In genomic region chr2:17917238-17917946, GRCm38 (mm10) we compare ENCODE assay signal across 19 mouse cellular contexts.
A peak's percentile ranks its signal among the peaks of the same experiment; 100 is the strongest.
DNase-seq lines count a peak whose midpoint lies in the region; ATAC-seq and TF ChIP-seq lines count a peak whose summit lies in the region.
"Had no signal": no experiment of that assay in that cellular context is flagged by ENCODE, and none has a peak within 500 bp of the region (broad histone marks: within the 10 kb centered on the region; RNA-seq: fewer than 3 reads in every experiment).

No protein-coding gene starts in this region.

- no peak for TF ChIP-seq CTCF in intestine, postnatal 0 days (IDR thresholded peaks at IDR 0.05; ENCODE audit: low read depth)

- WGBS in heart, embryonic 11.5 days (ENCODE audit: insufficient replicate concordance), result 21% methylated on average over 8 of the region's 8 CpGs
- WGBS in intestine, embryonic 14.5 days, result 29% methylated on average over 8 of the region's 8 CpGs
- 41% methylated on average over 8 of the region's 8 CpGs for WGBS in intestine, postnatal 0 days

- DNase-seq in heart, postnatal 4 days, result no peak
- DNase-seq in intestine, embryonic 14.5 days (ENCODE audit: low spot score), result peak; percentile 20
- DNase-seq in retina, postnatal 1 day, result peak; percentile 13
- no peak for DNase-seq in retina, embryonic 14.5 days (ENCODE audit: low spot score)
- no peak for DNase-seq in adrenal gland, adult 18-20 months (ENCODE audit: low spot score in 2 of 2)
- DNase-seq: B cell, adult 2 months; cerebellum, adult 9-11 months; forebrain, postnatal 0 days; gastrocnemius, adult 2 months; kidney, adult 9 months; liver; lung, adult 18-20 months; lung, postnatal 36 days; right cerebral cortex, postnatal 14 days; thymus, adult 2 months had no signal

- H3K27ac ChIP-seq in heart, embryonic 11.5 days (ENCODE audit: low read depth, low read length), result no peak overlapping the region
- no peak overlapping the region for H3K27ac ChIP-seq in intestine, embryonic 14.5 days (ENCODE audit: low read depth)
- no peak overlapping the region for H3K27ac ChIP-seq in intestine, postnatal 0 days (ENCODE audit: low read depth, low read length)
- H3K27ac ChIP-seq: gastrocnemius, adult 2 months; stomach, embryonic 15.5 days had no signal

- no peaks in the 10 kb centered on the region for H3K9me3 ChIP-seq in heart, embryonic 11.5 days (replicated peaks; ENCODE audit: control insufficient read depth, low read length)
- H3K9me3 ChIP-seq in intestine, embryonic 14.5 days (ENCODE audit: control insufficient read depth, low read length), result no peaks in the 10 kb centered on the region
- H3K9me3 ChIP-seq in intestine, postnatal 0 days (ENCODE audit: control insufficient read depth), result no peaks in the 10 kb centered on the region
- H3K9me3 ChIP-seq: stomach, embryonic 15.5 days had no signal

- H3K9ac ChIP-seq in heart, embryonic 11.5 days (ENCODE audit: low read depth, low read length), result peak overlapping the region; percentile 28; the same call in 1 of the 2 replicates
- H3K9ac ChIP-seq in intestine, embryonic 14.5 days (ENCODE audit: low read length), result no peak overlapping the region
- no peak overlapping the region for H3K9ac ChIP-seq in intestine, postnatal 0 days (ENCODE audit: low read depth, low read length)
- H3K9ac ChIP-seq: forebrain, postnatal 0 days; stomach, embryonic 15.5 days had no signal

- no peak for ATAC-seq in heart, embryonic 11.5 days (replicated peaks; ENCODE audit: insufficient number of reproducible peaks, low FRiP score, low TSS enrichment)
- no peak for ATAC-seq in intestine, embryonic 14.5 days (replicated peaks; ENCODE audit: low FRiP score, low TSS enrichment, low read depth)
- no peak for ATAC-seq in intestine, postnatal 0 days
- ATAC-seq: forebrain, postnatal 0 days; Patski had no signal

- peak overlapping the region; percentile 17 for H3K4me2 ChIP-seq in heart, embryonic 11.5 days
- H3K4me2 ChIP-seq in intestine, embryonic 14.5 days (ENCODE audit: low read length), result no peak overlapping the region
- no peak overlapping the region for H3K4me2 ChIP-seq in intestine, postnatal 0 days (replicated peaks; ENCODE audit: low read depth)
- H3K4me2 ChIP-seq: stomach, embryonic 15.5 days had no signal

- H3K27me3 ChIP-seq in heart, embryonic 11.5 days (ENCODE audit: control insufficient read depth, insufficient read depth, low read length), result no peaks in the 10 kb centered on the region
- H3K27me3 ChIP-seq in intestine, embryonic 14.5 days (replicated peaks; ENCODE audit: control insufficient read depth, insufficient read depth, low read length), result no peaks in the 10 kb centered on the region
- no peaks in the 10 kb centered on the region for H3K27me3 ChIP-seq in intestine, postnatal 0 days (replicated peaks; ENCODE audit: control insufficient read depth, insufficient read depth, low read length)
- H3K27me3 ChIP-seq: stomach, embryonic 15.5 days had no signal

- no peak overlapping the region for H3K4me3 ChIP-seq in heart, embryonic 11.5 days (ENCODE audit: low read depth, low read length)
- H3K4me3 ChIP-seq in intestine, embryonic 14.5 days (ENCODE audit: low read depth, low read length), result no peak overlapping the region
- H3K4me3 ChIP-seq in intestine, postnatal 0 days (ENCODE audit: low read depth, low read length), result no peak overlapping the region
- H3K4me3 ChIP-seq: gastrocnemius, adult 2 months; stomach, embryonic 15.5 days had no signal

- no peaks in the 10 kb centered on the region for H3K36me3 ChIP-seq in heart, embryonic 11.5 days (ENCODE audit: control insufficient read depth, insufficient read depth, low read length)
- H3K36me3 ChIP-seq in intestine, embryonic 14.5 days (ENCODE audit: control insufficient read depth, insufficient read depth, low read length), result no peaks in the 10 kb centered on the region
- H3K36me3 ChIP-seq in intestine, postnatal 0 days (ENCODE audit: control insufficient read depth, insufficient read depth), result no peaks in the 10 kb centered on the region
- H3K36me3 ChIP-seq: stomach, embryonic 15.5 days had no signal

- no peaks in the 10 kb centered on the region; the same call in 1 of the 2 replicates for H3K4me1 ChIP-seq in heart, embryonic 11.5 days (ENCODE audit: control insufficient read depth, insufficient read depth, low read length)
- H3K4me1 ChIP-seq in intestine, embryonic 14.5 days (replicated peaks; ENCODE audit: control insufficient read depth, insufficient read depth, low read length), result no peaks in the 10 kb centered on the region
- H3K4me1 ChIP-seq in intestine, postnatal 0 days (replicated peaks; ENCODE audit: control insufficient read depth, insufficient read depth, low read length), result 0 out of 2 replicates have a peak, but pooled peaks cover 3% of the 10 kb centered on the region

Comparison
In these comparisons a context has a peak if more than half of its experiments do, and no peak if none do; other contexts are left out.
1. DNase-seq: peak in intestine, embryonic 14.5 days (single experiment) and retina, postnatal 1 day (single experiment); none in heart, postnatal 4 days (single experiment), retina, embryonic 14.5 days (single experiment) and adrenal gland, adult 18-20 months (0 of 2).